Mouse (Mus musculus) stomach, embryonic 14.5 days (tissue): ENCODE results near the gene AW549877. TPM values are rescaled to one million over a fixed set of nuclear protein-coding genes. Genes with fewer than 3 reads are reported as not detected.

ENCODE experiments used
- ATAC-seq: fragments of 200-750 bp; cut with Nextera tagmentation; 2 replicates; pipeline ENCODE4 v1.8.0; 2017; ENCODE audit warnings: low read depth, moderate TSS enrichment; ENCODE audit not compliant: insufficient number of reproducible peaks, insufficient read depth, low FRiP score
- H3K27ac ChIP-seq: fragments of 300-500 bp; sonication (generic); 2 replicates; pipeline ENCODE4 v1.5.1; 2014; ENCODE audit warnings: mild to moderate bottlenecking, low read length, moderate library complexity, mixed read lengths
- H3K27me3 ChIP-seq: fragments of 300-500 bp; sonication (generic); 2 replicates; pipeline ENCODE4 v1.6.1; 2014; ENCODE audit warnings: low read length, control low read depth, mixed read lengths; ENCODE audit not compliant: control insufficient read depth, insufficient read depth
- H3K36me3 ChIP-seq: fragments of 300-500 bp; sonication (generic); 2 replicates; pipeline ENCODE4 v1.6.1; 2014; ENCODE audit warnings: mild to moderate bottlenecking, control low read depth, low read length, moderate library complexity, mixed read lengths; ENCODE audit not compliant: control insufficient read depth, insufficient read depth
- H3K4me1 ChIP-seq: fragments of 300-500 bp; sonication (generic); 2 replicates; pipeline ENCODE4 v1.6.1; 2014; ENCODE audit warnings: low read length, control low read depth, mixed read lengths; ENCODE audit not compliant: control insufficient read depth, insufficient read depth
- H3K4me2 ChIP-seq: fragments of 300-500 bp; sonication (generic); replicated peaks from 2 replicates; pipeline ENCODE4 v1.6.1; 2014; ENCODE audit warnings: low read depth, low read length, control low read depth
- H3K4me3 ChIP-seq: fragments of 300-500 bp; sonication (generic); 2 replicates; pipeline ENCODE4 v1.5.1; 2014; ENCODE audit warnings: low read depth, low read length, control low read depth
- H3K9ac ChIP-seq: fragments of 300-500 bp; sonication (generic); replicated peaks from 2 replicates; pipeline ENCODE4 v1.6.1; 2014; ENCODE audit warnings: low read depth, mild to moderate bottlenecking, control low read depth, low read length, moderate library complexity, mixed read lengths
- H3K9me3 ChIP-seq: fragments of 300-500 bp; sonication (generic); 2 replicates; pipeline ENCODE4 v1.6.1; 2016; ENCODE audit warnings: low read depth, low read length, control low read depth; ENCODE audit not compliant: control insufficient read depth
- WGBS: fragments of 180-500 bp; shearing (Covaris S2); extraction: QIAGEN DNeasy Blood & Tissue Kit; methylation state at CpG from one replicate; pipeline ENCODE4 v1.1.7; 2014; 5-methylcytosine and 5-hydroxymethylcytosine counted together
- polyA plus RNA-seq: library from polyadenylated mRNA; unstranded; fragments of >200 nt; fragmentation: Nextera tagmentation; extraction: Ambion mirVana; gene quantifications from 2 replicates; pipeline ENCODE4 v1.2.1, GENCODE M21; 2014

The AW549877 gene
- polyA plus RNA-seq, 1 experiment from 2014 or later = 53.5 TPM

DNA sequence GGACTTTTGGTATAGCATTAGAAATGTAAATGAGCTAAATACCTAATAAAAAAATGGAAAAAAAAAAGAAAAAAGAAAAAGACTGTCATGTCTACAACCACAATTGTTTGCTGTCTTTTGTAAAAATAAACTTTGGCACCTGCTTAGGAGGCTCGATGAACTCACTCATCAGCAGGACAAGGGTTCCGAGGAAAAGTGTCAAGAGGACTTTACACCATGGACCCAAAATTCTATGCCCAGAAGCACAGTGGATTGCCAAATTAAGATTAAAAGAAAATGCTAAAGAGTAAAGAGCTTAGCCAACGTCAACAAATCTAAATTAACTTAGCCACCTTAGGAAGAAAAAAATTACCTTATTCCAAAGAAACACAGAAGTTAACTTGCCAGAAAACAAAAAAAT is 59.5 kb downstream of the AW549877 start:
- no peak for ATAC-seq
- no peak overlapping the region for H3K4me3 ChIP-seq
- H3K9me3 ChIP-seq = no peaks in the 10 kb centered on the region
- WGBS = 92% methylated on average over 3 of the region's 3 CpGs
- H3K4me1 ChIP-seq = no peaks in the 10 kb centered on the region
- no peak overlapping the region for H3K27ac ChIP-seq
- H3K36me3 ChIP-seq = no peaks in the 10 kb centered on the region
- H3K4me2 ChIP-seq = no peak overlapping the region
- no peak overlapping the region for H3K9ac ChIP-seq
- H3K27me3 ChIP-seq = no peaks in the 10 kb centered on the region

DNA sequence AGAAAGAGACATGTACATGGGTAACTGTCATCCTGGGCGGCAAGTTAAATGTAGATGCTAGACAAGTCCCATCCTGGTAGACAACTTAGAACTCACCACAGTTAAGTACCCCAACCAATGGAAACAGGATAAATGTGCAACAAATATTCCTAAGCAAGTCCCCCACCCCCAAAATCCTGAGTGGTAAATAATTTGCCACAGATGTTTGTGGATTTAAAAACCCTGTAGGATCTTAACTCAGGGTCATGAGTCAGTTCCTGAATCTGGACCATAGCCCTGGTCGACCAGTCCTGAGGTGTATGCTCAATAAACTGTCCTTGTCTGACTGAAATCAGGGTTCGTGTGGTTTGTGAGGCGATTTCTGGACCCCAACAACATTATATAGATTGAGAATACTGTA is 62.1 kb downstream of the AW549877 start:
- H3K4me3 ChIP-seq = no peak overlapping the region
- H3K4me2 ChIP-seq = no peak overlapping the region
- no peak overlapping the region for H3K27ac ChIP-seq
- no peaks in the 10 kb centered on the region for H3K9me3 ChIP-seq
- H3K9ac ChIP-seq = no peak overlapping the region
- no peaks in the 10 kb centered on the region for H3K36me3 ChIP-seq
- ATAC-seq = no peak
- no peaks in the 10 kb centered on the region for H3K27me3 ChIP-seq
- 85% methylated on average over 4 of the region's 4 CpGs for WGBS
- H3K4me1 ChIP-seq = no peaks in the 10 kb centered on the region

Other genes starting within 250 kb of the AW549877 start
- gene Fbxo4, start 16.2 kb downstream of the AW549877 start, polyA plus RNA-seq = 11.9 and 14.2 TPM in 2 replicates
- gene Oxct1, start 30.6 kb upstream of the AW549877 start, polyA plus RNA-seq = 227 and 234 TPM in 2 replicates